Comparison of ENCODE assay signal across 1 mouse cellular context in genomic region chr8:70839408-70840351, GRCm38 (mm10).
TF ChIP-seq lines count a peak whose summit lies in the region.

Gene Arrdc2 (minus strand): TSS chr8:70839720.

TF ChIP-seq in CH12.LX, 34 proteins besides CTCF, POLR2A, EP300 and RAD21 (continued from another document):
- TF ChIP-seq ELF1 (IDR thresholded peaks at IDR 0.05; ENCODE audit: low read depth, low read length) (peak; percentile 96), ZC3H11A (IDR thresholded peaks at IDR 0.05; ENCODE audit: low read depth, low read length) (no peak), MAFK (IDR thresholded peaks at IDR 0.05; ENCODE audit: insufficient replicate concordance, low read length) (no peak), CHD2 (IDR thresholded peaks at IDR 0.05; ENCODE audit: low read length) (peak; percentile 49; the same call in 1 of the 2 replicates), SMC3 (IDR thresholded peaks at IDR 0.05; ENCODE audit: low read depth, low read length) (no peak), BHLHE40 (IDR thresholded peaks at IDR 0.05; ENCODE audit: low read depth, low read length) (peak; percentile 8; the same call in 1 of the 2 replicates), POLR2AphosphoS2 (IDR thresholded peaks at IDR 0.05; ENCODE audit: low read depth, low read length) (peak; percentile 94), CHD1 (IDR thresholded peaks at IDR 0.05; ENCODE audit: low read depth, low read length) (no peak), MEF2A (IDR thresholded peaks at IDR 0.05; ENCODE audit: borderline replicate concordance, low read depth, low read length) (peak; percentile 34; the same call in 1 of the 2 replicates), PAX5 (IDR thresholded peaks at IDR 0.05; ENCODE audit: low read length) (no peak), USF1 (IDR thresholded peaks at IDR 0.05; ENCODE audit: low read depth, low read length) (no peak), SIN3A (IDR thresholded peaks at IDR 0.05; ENCODE audit: low read length) (peak; percentile 47), JUN (IDR thresholded peaks at IDR 0.05; ENCODE audit: insufficient read depth, low read depth, low read length) (no peak)
TF ChIP-seq in CH12.LX: peak in this region for 17.
